Mouse (Mus musculus): ENCODE measurements around the gene Ccer1.
"Not testable (repeated sequence)": the region's sequence is repeated elsewhere in the genome, so short reads cannot be mapped to it uniquely, and the experiment has no call there.

The Ccer1 gene

GRCm38 (mm10) chr10:97692913-97693312, at the start of gene Ccer1:
Ccer1 (plus strand) TSS chr10:97693059.
- DNase-seq (ENCODE audit: low read depth, low spot score), result no peak

GRCm38 (mm10) chr10:97643768-97644167, 49.1 kb upstream of the Ccer1 start, which contains the start of gene Epyc:
Epyc (plus strand) TSS chr10:97644068.
- no peak for DNase-seq (ENCODE audit: low read depth, low spot score)

GRCm38 (mm10) chr10:97650334-97650733, 42.5 kb upstream of the Ccer1 start:
- no peak for DNase-seq (ENCODE audit: low read depth, low spot score)

GRCm38 (mm10) chr10:97659489-97659888, 33.4 kb upstream of the Ccer1 start:
- no peak for DNase-seq (ENCODE audit: low read depth, low spot score)

GRCm38 (mm10) chr10:97668656-97669055, 24.2 kb upstream of the Ccer1 start:
- DNase-seq (ENCODE audit: low read depth, low spot score), result no peak

DNA sequence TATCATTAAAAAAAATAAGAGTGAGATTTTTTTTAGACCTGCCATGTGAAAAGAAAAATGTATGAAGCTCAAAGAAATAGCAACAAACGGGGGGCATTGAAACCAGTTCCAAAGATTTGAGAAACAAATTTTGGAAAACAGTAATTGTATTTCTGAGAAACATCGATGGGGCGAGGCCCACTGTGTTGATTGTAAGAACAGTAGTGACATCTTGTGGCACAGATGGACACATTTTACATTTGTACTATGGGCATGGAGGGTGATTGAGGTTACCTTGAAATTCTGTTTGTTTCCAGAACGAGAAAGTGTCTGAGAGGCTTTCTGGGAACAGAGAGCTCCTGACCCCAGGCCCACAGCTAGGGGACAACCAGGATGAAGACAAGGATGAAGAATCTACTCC, 22.7 kb upstream of the Ccer1 start:
- peak; percentile 55 for DNase-seq (ENCODE audit: low read depth, low spot score)

- no peak for DNase-seq (ENCODE audit: low read depth, low spot score)
These were observed 19.6 kb upstream of the Ccer1 start for GRCm38 (mm10) chr10:97673239-97673638.

DNA sequence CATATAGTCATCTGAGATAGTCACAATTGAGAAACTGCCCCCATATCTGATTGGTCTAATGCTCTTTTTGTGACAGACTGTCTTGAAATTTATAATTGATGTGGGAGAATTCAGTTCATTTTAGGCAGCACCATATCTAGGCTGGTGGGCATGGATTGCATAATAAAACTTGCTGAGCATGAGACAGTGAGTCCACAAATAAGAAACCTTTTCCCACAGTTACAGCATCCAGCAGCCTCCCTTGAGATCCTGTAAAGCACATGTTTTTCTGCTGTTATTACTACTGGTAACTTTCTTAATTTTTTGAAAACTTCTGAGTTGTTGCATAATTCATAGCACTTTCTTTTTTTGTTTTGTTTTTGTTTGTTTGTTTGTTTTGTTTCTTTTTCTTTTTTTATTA, 9.9 kb upstream of the Ccer1 start:
- DNase-seq (ENCODE audit: low read depth, low spot score), result no peak

- DNase-seq (ENCODE audit: low read depth, low spot score), result no peak
These were observed 5.7 kb upstream of the Ccer1 start for GRCm38 (mm10) chr10:97687198-97687597.

DNA sequence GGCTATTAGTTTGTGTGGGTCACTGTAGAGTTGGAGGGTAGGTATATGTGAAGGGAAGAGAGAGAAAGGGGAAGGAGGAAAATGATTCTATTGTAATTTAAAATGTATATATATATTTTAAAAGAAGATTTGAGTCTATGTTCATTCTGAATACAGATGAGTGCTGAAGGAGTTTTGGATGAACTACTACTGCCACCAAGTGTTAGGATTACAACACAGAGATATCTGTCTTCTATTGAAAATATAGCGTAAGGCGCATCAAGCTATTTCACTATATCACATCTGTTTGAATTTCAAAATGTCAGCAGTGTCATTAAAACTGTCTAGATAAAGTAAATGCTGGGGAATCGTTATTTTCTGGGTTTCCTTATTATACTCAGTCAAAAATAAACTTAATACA, 3.4 kb upstream of the Ccer1 start:
- peak; percentile 11 for DNase-seq (ENCODE audit: low read depth, low spot score)

DNA sequence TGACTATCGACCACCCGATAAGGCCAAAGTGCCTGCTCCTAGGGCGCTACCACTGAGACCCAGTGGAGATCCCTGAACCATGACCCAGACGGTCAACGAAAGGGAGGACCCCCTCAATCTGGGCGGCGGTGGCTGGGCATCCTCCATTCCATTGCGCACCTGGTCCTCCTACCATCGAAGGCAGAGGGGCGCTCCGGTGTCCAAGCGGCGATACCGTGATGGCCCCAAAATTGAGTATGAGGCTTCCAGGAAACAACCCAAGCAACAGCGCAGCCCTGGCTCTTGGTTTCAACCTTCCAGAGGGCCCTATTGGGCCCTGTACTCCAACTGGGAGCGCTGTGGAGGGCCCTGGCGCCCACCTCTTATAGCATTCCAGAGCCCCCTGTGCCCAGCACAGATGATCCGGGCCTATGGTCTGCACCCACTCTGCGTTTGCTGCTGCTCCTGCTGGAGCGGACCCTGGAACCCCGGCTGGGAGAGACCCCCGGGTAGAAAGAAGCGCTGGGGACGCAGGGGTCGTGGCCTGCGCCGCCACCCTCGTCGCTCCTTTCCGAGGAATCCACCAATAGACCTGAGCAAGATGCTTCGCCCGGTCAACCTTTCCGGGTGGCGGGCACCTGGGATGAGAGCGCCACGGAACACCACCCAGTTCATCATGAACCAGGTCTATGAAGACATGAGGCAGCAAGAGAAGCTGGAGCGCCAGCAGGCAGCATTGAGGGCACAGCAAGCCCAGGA, 708 bp downstream of the Ccer1 start:
- DNase-seq (ENCODE audit: low read depth, low spot score), result no peak

DNA sequence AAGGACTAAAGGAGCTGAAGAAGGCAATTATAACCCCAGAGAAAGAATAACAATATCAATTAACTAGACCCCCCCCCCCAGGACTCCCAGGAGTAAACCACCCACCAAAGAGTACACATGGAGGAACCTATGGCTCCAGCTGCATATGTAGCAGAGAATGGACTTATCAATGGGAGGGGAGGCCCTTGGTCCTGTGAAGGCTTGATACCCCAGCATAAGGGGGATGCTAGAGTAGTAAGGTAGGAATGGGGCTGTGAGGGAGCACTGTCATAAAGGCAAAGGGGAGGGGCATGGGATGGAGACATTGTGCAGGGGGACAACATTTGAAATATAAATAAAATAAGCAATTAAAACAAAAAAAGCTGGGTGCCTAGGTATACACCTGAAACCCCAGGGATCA, 9.5 kb downstream of the Ccer1 start:
- no peak for DNase-seq (ENCODE audit: low read depth, low spot score)

GRCm38 (mm10) chr10:97704562-97704961, 11.7 kb downstream of the Ccer1 start:
- DNase-seq (ENCODE audit: low read depth, low spot score), result peak; percentile 60

DNA sequence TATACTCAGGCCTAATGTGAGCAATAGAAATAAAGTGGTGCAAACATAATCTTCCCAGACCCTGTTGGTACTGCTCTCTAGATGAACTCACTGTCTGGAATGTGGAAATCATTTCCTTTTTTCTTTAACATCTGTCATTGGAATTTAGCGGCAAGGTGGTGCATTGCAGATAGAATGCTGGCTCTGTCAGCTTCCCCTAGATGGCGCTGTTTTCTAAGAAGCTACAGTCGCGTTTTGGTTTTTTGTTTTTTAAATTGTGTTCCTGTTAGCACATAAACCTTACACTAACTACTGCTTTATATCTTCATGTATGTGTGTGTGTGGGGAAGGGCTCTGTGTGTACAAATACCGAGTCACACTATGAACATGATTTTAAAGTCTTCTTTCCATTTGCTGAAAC, 19.8 kb downstream of the Ccer1 start:
- peak; percentile 66 for DNase-seq (ENCODE audit: low read depth, low spot score)

- no peak for DNase-seq (ENCODE audit: low read depth, low spot score)
These were observed 21.7 kb downstream of the Ccer1 start for GRCm38 (mm10) chr10:97714584-97714983.

DNA sequence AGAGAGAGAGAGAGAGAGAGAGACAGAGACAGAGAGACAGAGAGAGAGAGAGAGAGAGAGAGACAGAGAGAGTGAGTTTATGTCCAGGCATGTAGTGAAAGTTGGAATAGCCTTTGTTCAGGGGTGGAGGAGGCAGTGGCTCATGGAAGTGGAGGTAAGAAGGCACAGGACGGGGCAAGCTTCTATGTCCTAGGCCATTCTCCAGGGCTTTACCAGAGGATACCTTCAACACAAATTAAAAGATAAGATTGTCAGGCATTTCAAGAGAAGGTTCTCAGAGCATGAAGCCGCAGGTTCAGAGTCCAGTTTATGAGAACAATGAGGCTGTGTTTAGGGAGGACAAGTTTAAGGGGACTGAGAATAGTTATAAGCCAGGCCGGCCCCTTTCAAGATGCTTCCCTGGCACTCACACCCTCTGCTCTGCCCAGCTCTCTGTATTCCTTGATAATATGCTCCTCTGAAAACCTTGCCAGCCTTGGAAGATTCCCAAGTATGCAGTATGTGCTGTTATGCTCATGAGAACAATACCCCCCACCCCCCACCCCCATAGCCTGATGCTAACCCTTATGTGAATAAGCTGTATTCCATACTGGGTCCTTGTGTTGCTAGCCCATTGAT, 22.5 kb downstream of the Ccer1 start:
- DNase-seq (ENCODE audit: low read depth, low spot score), result no peak

- DNase-seq (ENCODE audit: low read depth, low spot score), result no peak
These were observed 24.4 kb downstream of the Ccer1 start for GRCm38 (mm10) chr10:97717233-97717632.

- DNase-seq (ENCODE audit: low read depth, low spot score), result no peak
These were observed 25.2 kb downstream of the Ccer1 start for GRCm38 (mm10) chr10:97718021-97718420.

GRCm38 (mm10) chr10:97720625-97721024, 27.8 kb downstream of the Ccer1 start:
- DNase-seq (ENCODE audit: low read depth, low spot score), result no peak

GRCm38 (mm10) chr10:97722709-97723108, 29.9 kb downstream of the Ccer1 start:
- no peak for DNase-seq (ENCODE audit: low read depth, low spot score)

- DNase-seq (ENCODE audit: low read depth, low spot score), result no peak
These were observed 33.1 kb downstream of the Ccer1 start for GRCm38 (mm10) chr10:97725929-97726328.

DNA sequence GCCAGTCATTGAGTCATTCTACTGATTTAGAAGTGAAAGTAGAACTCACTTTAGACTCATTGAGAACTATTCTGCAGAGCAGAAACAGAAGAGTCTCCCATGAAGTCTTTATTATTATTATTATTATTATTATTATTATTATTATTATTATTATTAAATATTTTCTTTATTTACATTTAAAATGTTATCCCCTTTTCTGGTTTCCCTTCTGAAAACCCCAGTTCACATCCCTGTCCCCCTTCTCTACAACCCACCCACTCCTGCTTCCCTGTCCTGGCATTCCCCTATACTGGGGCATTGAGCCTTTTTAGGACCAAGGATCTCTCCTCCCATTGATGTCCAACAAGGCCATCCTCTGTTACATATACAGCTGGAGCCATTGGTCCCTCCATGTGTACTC, 33.8 kb downstream of the Ccer1 start, which contains the start of gene C030005K15Rik:
C030005K15Rik (minus strand) TSS at position 101 of the 400 bp plus-strand sequence.
- DNase-seq (ENCODE audit: low read depth, low spot score), result not testable (repeated sequence)

Measured in A20 (cell line).